Mouse (Mus musculus) C2C12 (cell line): Measurements from ENCODE around the gene Hs6st1. TPM values are rescaled to one million over a fixed set of nuclear protein-coding genes. Genes with fewer than 3 reads are reported as not detected.

Experiments used
- H3K27me3 ChIP-seq: one replicate; pipeline ENCODE4 v1.6.1; 2011; ENCODE audit not compliant: control insufficient read depth, insufficient read depth, insufficient read length
- H3K36me3 ChIP-seq: one replicate; pipeline ENCODE4 v1.6.1; 2011; ENCODE audit not compliant: control insufficient read depth, insufficient read depth
- H3K4me3 ChIP-seq: one replicate; pipeline ENCODE4 v1.5.1; 2011; ENCODE audit warnings: mild to moderate bottlenecking, control low read depth; ENCODE audit not compliant: poor library complexity, insufficient read depth, severe bottlenecking
- H3K79me2 ChIP-seq: one replicate; pipeline ENCODE4 v1.6.1; 2011; ENCODE audit not compliant: control insufficient read depth, insufficient read depth
- H3K79me3 ChIP-seq: one replicate; pipeline ENCODE4 v1.6.1; 2011; ENCODE audit warnings: low read depth, control low read depth
- H3ac ChIP-seq: one replicate; pipeline ENCODE3; 2011; ENCODE audit warnings: low read depth; ENCODE audit not compliant: control insufficient read depth, insufficient read length
- CEBPB ChIP-seq: IDR thresholded peaks from one replicate; pipeline ENCODE4 v1.6.1; 2011; ENCODE audit warnings: low read depth, mild to moderate bottlenecking, control low read depth, moderate library complexity
- CTCF ChIP-seq: IDR thresholded peaks from one replicate; pipeline ENCODE4 v1.5.1; 2011; ENCODE audit not compliant: control insufficient read depth, insufficient read depth, insufficient read length
- FOSL1 ChIP-seq: IDR thresholded peaks from one replicate; pipeline ENCODE4 v1.8.0; 2011; ENCODE audit warnings: mild to moderate bottlenecking, low read length; ENCODE audit not compliant: poor library complexity, insufficient read depth, severe bottlenecking
- MAX ChIP-seq: IDR thresholded peaks from one replicate; pipeline ENCODE4 v1.6.1; 2011; ENCODE audit warnings: mild to moderate bottlenecking, control low read depth
- MYOD1 ChIP-seq: IDR thresholded peaks from one replicate; pipeline ENCODE4 v1.6.1; 2011; ENCODE audit warnings: low read depth; ENCODE audit not compliant: control insufficient read depth, insufficient read length
- MYOG ChIP-seq: IDR thresholded peaks from one replicate; pipeline ENCODE4 v1.6.1; 2011; ENCODE audit not compliant: control insufficient read depth, insufficient read length; ENCODE audit errors: extremely low read depth
- USF1 ChIP-seq: IDR thresholded peaks from one replicate; pipeline ENCODE4 v1.6.1; 2011; ENCODE audit warnings: low read depth, mild to moderate bottlenecking, control low read depth, moderate library complexity
- polyA plus RNA-seq: library from polyadenylated mRNA; unstranded; fragments of >200 nt; fragmentation: generic; extraction: Trizol; gene quantifications from one replicate; pipeline ENCODE4 v1.2.1, GENCODE M21; 2012; ENCODE audit warnings: missing spikeins

Gene Hs6st1
- polyA plus RNA-seq, 1 experiment: 45.0 TPM

- H3ac ChIP-seq: no peak overlapping the region
- H3K4me3 ChIP-seq: no peak overlapping the region
- no peaks in the 10 kb centered on the region for H3K36me3 ChIP-seq
- TF ChIP-seq CEBPB (no peak), MYOG (no peak), MYOD1 (no peak), FOSL1 (no peak), USF1 (no peak), MAX (no peak), CTCF (no peak)
- no peaks in the 10 kb centered on the region for H3K27me3 ChIP-seq
- no peaks in the 10 kb centered on the region for H3K79me3 ChIP-seq
- H3K79me2 ChIP-seq: no peaks in the 10 kb centered on the region
Measured at GRCm38 (mm10) chr1:36131154-36131553, 63.0 kb downstream of the Hs6st1 start.

GRCm38 (mm10) chr1:36131766-36132165 is 63.6 kb downstream of the Hs6st1 start:
- H3K4me3 ChIP-seq: no peak overlapping the region

GRCm38 (mm10) chr1:36132211-36132610 is 64.0 kb downstream of the Hs6st1 start:
- Histone ChIP-seq H3ac (no peak overlapping the region), H3K79me3 (no peaks in the 10 kb centered on the region), H3K36me3 (no peaks in the 10 kb centered on the region), H3K4me3 (no peak overlapping the region), H3K27me3 (no peaks in the 10 kb centered on the region), H3K79me2 (no peaks in the 10 kb centered on the region)
- TF ChIP-seq FOSL1: no peak
- TF ChIP-seq MYOD1: no peak
- TF ChIP-seq CTCF: no peak
- no peak for TF ChIP-seq MYOG
- TF ChIP-seq CEBPB: no peak
- no peak for TF ChIP-seq USF1
- no peak for TF ChIP-seq MAX

More at GRCm38 (mm10) chr1:36131766-36132165, 63.6 kb downstream of the Hs6st1 start:
- TF ChIP-seq FOSL1 (no peak), MYOD1 (no peak), MYOG (no peak), CTCF (no peak), CEBPB (no peak), USF1 (no peak), MAX (no peak)
- no peaks in the 10 kb centered on the region for H3K27me3 ChIP-seq
- H3K79me2 ChIP-seq: no peaks in the 10 kb centered on the region
- no peaks in the 10 kb centered on the region for H3K79me3 ChIP-seq
- H3K36me3 ChIP-seq: no peaks in the 10 kb centered on the region
- no peak overlapping the region for H3ac ChIP-seq

GRCm38 (mm10) chr1:36133041-36133440 is 64.8 kb downstream of the Hs6st1 start:
- no peaks in the 10 kb centered on the region for H3K27me3 ChIP-seq
- no peaks in the 10 kb centered on the region for H3K79me2 ChIP-seq
- TF ChIP-seq MAX: no peak
- H3K4me3 ChIP-seq: no peak overlapping the region
- H3K79me3 ChIP-seq: no peaks in the 10 kb centered on the region
- H3ac ChIP-seq: no peak overlapping the region
- H3K36me3 ChIP-seq: no peaks in the 10 kb centered on the region

GRCm38 (mm10) chr1:36133647-36134046 is 65.4 kb downstream of the Hs6st1 start:
- no peaks in the 10 kb centered on the region for H3K36me3 ChIP-seq
- H3K4me3 ChIP-seq: no peak overlapping the region
- H3K79me2 ChIP-seq: no peaks in the 10 kb centered on the region
- no peaks in the 10 kb centered on the region for H3K27me3 ChIP-seq
- H3ac ChIP-seq: no peak overlapping the region
- TF ChIP-seq FOSL1 (no peak), MAX (no peak)
- no peaks in the 10 kb centered on the region for H3K79me3 ChIP-seq

- Histone ChIP-seq H3K79me2 (no peaks in the 10 kb centered on the region), H3K36me3 (no peaks in the 10 kb centered on the region), H3K27me3 (no peaks in the 10 kb centered on the region), H3K79me3 (no peaks in the 10 kb centered on the region), H3K4me3 (no peak overlapping the region), H3ac (no peak overlapping the region)
- TF ChIP-seq MAX (no peak), FOSL1 (no peak), USF1 (no peak), MYOG (no peak), CEBPB (no peak), MYOD1 (no peak), CTCF (peak; percentile 36)
Measured at GRCm38 (mm10) chr1:36134584-36134983, 66.4 kb downstream of the Hs6st1 start.

- Histone ChIP-seq H3K79me2 (no peaks in the 10 kb centered on the region), H3K79me3 (no peaks in the 10 kb centered on the region), H3K4me3 (no peak overlapping the region), H3K27me3 (no peaks in the 10 kb centered on the region), H3ac (no peak overlapping the region), H3K36me3 (peaks cover 24% of the 10 kb centered on the region)
- TF ChIP-seq FOSL1 (no peak), MAX (no peak), MYOD1 (no peak)
Measured at GRCm38 (mm10) chr1:36140311-36140710, 72.1 kb downstream of the Hs6st1 start.
